Mouse (Mus musculus) thymus, adult 2 months (tissue): ENCODE measurements around the gene Lrrn4cl. TPM values are rescaled to one million over a fixed set of nuclear protein-coding genes. Genes with fewer than 3 reads are reported as not detected.
"Not testable (repeated sequence)": the region's sequence is repeated elsewhere in the genome, so short reads cannot be mapped to it uniquely, and the experiment has no call there.

Source experiments
- DNase-seq: peaks from one replicate; pipeline ENCODE4 v3.0.0; 2021
- H3K27ac ChIP-seq: fragments of 200-500 bp; 2 replicates; pipeline ENCODE4 v1.5.1; 2012; ENCODE audit warnings: low read length, control low read depth; ENCODE audit not compliant: control insufficient read depth, insufficient read depth
- H3K27me3 ChIP-seq: fragments of 200-500 bp; 2 replicates; pipeline ENCODE4 v1.6.1; 2012; ENCODE audit warnings: mild to moderate bottlenecking, low read length, moderate library complexity, mixed read lengths; ENCODE audit not compliant: control insufficient read depth, insufficient read depth
- H3K36me3 ChIP-seq: fragments of 200-500 bp; 2 replicates; pipeline ENCODE4 v1.6.1; 2012; ENCODE audit warnings: mild to moderate bottlenecking, low read length, moderate library complexity; ENCODE audit not compliant: control insufficient read depth, insufficient read depth
- H3K4me1 ChIP-seq: fragments of 200-500 bp; replicated peaks from 2 replicates; pipeline ENCODE4 v1.6.1; 2012; ENCODE audit warnings: low read length; ENCODE audit not compliant: control insufficient read depth, insufficient read depth
- H3K4me3 ChIP-seq: fragments of 200-500 bp; 2 replicates; pipeline ENCODE4 v1.5.1; 2012; ENCODE audit warnings: mild to moderate bottlenecking, low read length, control low read depth, moderate library complexity; ENCODE audit not compliant: control insufficient read depth, insufficient read depth
- CTCF ChIP-seq: fragments of 200-500 bp; IDR thresholded peaks from 2 replicates; pipeline ENCODE4 v1.5.1; 2012; ENCODE audit warnings: mild to moderate bottlenecking, control low read depth, low read length, moderate library complexity, borderline replicate concordance; ENCODE audit not compliant: control insufficient read depth, poor library complexity, insufficient read depth; ENCODE audit errors: extremely low read depth
- POLR2A ChIP-seq: fragments of 200-500 bp; IDR thresholded peaks from 2 replicates; pipeline ENCODE4 v1.6.1; 2012; ENCODE audit warnings: mild to moderate bottlenecking, low read length, control low read depth, moderate library complexity; ENCODE audit not compliant: control insufficient read depth, poor library complexity, insufficient read depth; ENCODE audit errors: extremely low read depth
- WGBS: fragments of 180-500 bp; shearing (Covaris S2); methylation state at CpG from one replicate; pipeline ENCODE4 v1.1.7; 2018; 5-methylcytosine and 5-hydroxymethylcytosine counted together
- polyA plus RNA-seq: library from polyadenylated mRNA; depleted of rRNA; stranded (reverse); fragments of >200 nt; gene quantifications from 2 replicates; pipeline ENCODE4 v1.2.3, GENCODE M21; 2012

Gene Lrrn4cl
- polyA plus RNA-seq, 1 experiment: 1.3 TPM

GRCm38 (mm10) chr19:8864265-8864664 lies 13.7 kb downstream of the Lrrn4cl start:
- H3K27ac ChIP-seq: no peak overlapping the region
- 90% methylated on average over 6 of the region's 6 CpGs for WGBS
- no peaks in the 10 kb centered on the region for H3K36me3 ChIP-seq
- no peak for TF ChIP-seq CTCF
- no peak for TF ChIP-seq POLR2A
- no peaks in the 10 kb centered on the region for H3K27me3 ChIP-seq
- no peaks in the 10 kb centered on the region for H3K4me1 ChIP-seq
- DNase-seq: no peak
- no peak overlapping the region for H3K4me3 ChIP-seq

GRCm38 (mm10) chr19:8870381-8870780 lies 19.8 kb downstream of the Lrrn4cl start:
- H3K4me3 ChIP-seq, H3K4me1 ChIP-seq, DNase-seq, H3K27ac ChIP-seq, H3K27me3 ChIP-seq: not testable (repeated sequence)
- WGBS: 66% methylated on average over 3 of the region's 3 CpGs
- peaks cover 18% of the 10 kb centered on the region for H3K36me3 ChIP-seq

DNA sequence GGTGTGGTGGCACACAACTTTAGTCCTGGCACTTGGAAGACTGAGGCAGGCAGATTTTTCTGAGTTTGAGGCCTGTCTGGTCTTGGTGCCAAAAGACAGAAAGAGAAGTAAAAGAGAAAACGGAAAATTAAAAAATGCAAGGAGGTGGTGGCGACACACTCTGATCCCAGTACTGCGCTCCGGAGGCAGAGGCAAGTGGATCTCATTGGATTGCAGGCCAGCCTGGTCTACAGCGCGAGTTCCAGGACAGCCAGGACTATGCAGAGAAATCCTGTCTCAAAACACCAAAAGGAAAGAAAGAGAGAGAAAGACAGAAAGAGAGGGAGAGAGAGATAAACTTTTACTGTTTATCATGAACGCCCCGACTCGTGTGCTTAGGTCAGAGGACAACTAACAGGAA lies 20.3 kb downstream of the Lrrn4cl start:
- Histone ChIP-seq H3K27me3 (no peaks in the 10 kb centered on the region), H3K4me1 (peaks cover 9% of the 10 kb centered on the region), H3K4me3 (peak overlapping the region; percentile 92), H3K36me3 (peaks cover 18% of the 10 kb centered on the region), H3K27ac (peak overlapping the region; percentile 35)
- 24% methylated on average over 9 of the region's 9 CpGs for WGBS
- DNase-seq: no peak
- TF ChIP-seq POLR2A (no peak), CTCF (no peak)

GRCm38 (mm10) chr19:8871267-8872186 lies 21.0 kb downstream of the Lrrn4cl start, which contains the start of gene Ubxn1:
Ubxn1 (plus strand) TSS chr19:8871496.
- DNase-seq: peak; percentile 99
- Histone ChIP-seq H3K36me3 (peaks cover 18% of the 10 kb centered on the region), H3K4me1 (peaks cover 9% of the 10 kb centered on the region), H3K4me3 (peak within 1 kb of the TSS; percentile 92), H3K27ac (peak within 1 kb of the TSS; percentile 35), H3K27me3 (no peaks in the 10 kb centered on the region)
- TF ChIP-seq POLR2A (peak; percentile 63; the same call in 1 of the 2 replicates), CTCF (0 out of 2 replicates have a peak, but pooled peaks have one; percentile 21)
- WGBS: under 1% methylated on average over 59 of the region's 59 CpGs

DNA sequence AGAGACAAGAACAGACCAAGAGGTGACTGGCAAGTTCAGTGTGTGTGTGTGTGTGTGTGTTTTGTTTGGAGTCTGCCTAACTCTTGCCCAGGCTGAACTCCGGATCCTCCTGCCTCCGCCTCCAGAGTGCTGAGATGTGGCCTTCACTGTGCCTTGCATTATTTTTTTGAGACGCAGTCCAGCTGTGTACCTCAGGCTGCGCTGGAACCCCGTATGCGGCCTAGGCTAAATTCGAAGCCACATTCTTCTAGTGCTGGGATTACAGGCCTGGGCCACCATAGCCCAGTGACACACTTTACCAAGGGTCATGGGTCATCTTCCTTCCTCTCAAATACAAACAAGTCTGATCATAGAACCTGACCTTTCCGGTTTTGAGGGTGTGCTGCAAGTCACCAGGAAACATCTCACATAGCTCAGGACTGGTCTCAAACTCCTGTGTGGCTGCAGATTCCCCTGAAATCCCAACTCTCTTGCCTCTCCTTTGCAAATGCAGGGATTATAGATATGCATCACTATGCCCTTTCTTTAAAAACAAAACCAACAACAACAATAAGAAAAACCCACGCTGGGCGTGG lies 21.8 kb downstream of the Lrrn4cl start:
- Histone ChIP-seq H3K4me3 (peak overlapping the region; percentile 92), H3K4me1 (peaks cover 9% of the 10 kb centered on the region), H3K36me3 (peaks cover 18% of the 10 kb centered on the region), H3K27me3 (no peaks in the 10 kb centered on the region), H3K27ac (no peak overlapping the region)
- no peak for DNase-seq
- TF ChIP-seq POLR2A (no peak), CTCF (no peak)
- WGBS: 77% methylated on average over 10 of the region's 10 CpGs

GRCm38 (mm10) chr19:8875031-8875430 lies 24.5 kb downstream of the Lrrn4cl start:
- WGBS: 98% methylated on average over 7 of the region's 7 CpGs

More at GRCm38 (mm10) chr19:8875031-8875430, 24.5 kb downstream of the Lrrn4cl start:
- Histone ChIP-seq H3K4me1 (peaks cover 10% of the 10 kb centered on the region), H3K27ac (no peak overlapping the region), H3K27me3 (no peaks in the 10 kb centered on the region), H3K36me3 (peaks cover 18% of the 10 kb centered on the region), H3K4me3 (no peak overlapping the region)
- TF ChIP-seq CTCF: no peak
- no peak for TF ChIP-seq POLR2A
- no peak for DNase-seq
